Mouse (Mus musculus) E14TG2a.4 (cell line): ENCODE results near the gene H3f3a.
A peak's percentile ranks its signal among the peaks of the same experiment; 100 is the strongest.

Experiments used
- H3K27me3 ChIP-seq: 2 replicates; pipeline ENCODE4 v1.6.1; 2014; ENCODE audit warnings: low read length, control low read depth; ENCODE audit not compliant: insufficient read depth
- H3K36me3 ChIP-seq: 2 replicates; pipeline ENCODE4 v1.6.1; 2014; ENCODE audit warnings: low read length, control low read depth; ENCODE audit not compliant: insufficient read depth
- H3K4me1 ChIP-seq: replicated peaks from 2 replicates; pipeline ENCODE4 v1.6.1; 2014; ENCODE audit warnings: low read depth, low read length, control low read depth
- H3K4me3 ChIP-seq: replicated peaks from 2 replicates; pipeline ENCODE4 v1.5.1; 2014; ENCODE audit warnings: mild to moderate bottlenecking, low read length
- H3K9me3 ChIP-seq: 2 replicates; pipeline ENCODE4 v1.6.1; 2014; ENCODE audit warnings: low read length, control low read depth
- CTCF ChIP-seq: conservative IDR thresholded peaks from 2 replicates; pipeline ENCODE4 v1.5.1; 2014; ENCODE audit warnings: low read length
- NANOG ChIP-seq: IDR thresholded peaks from 2 replicates; pipeline ENCODE4 v1.6.1; 2014; ENCODE audit warnings: borderline replicate concordance, low read length, mixed read lengths
- POU5F1 ChIP-seq: IDR thresholded peaks from 2 replicates; pipeline ENCODE4 v1.6.1; 2014; ENCODE audit warnings: low read length, borderline replicate concordance

The H3f3a gene

DNA sequence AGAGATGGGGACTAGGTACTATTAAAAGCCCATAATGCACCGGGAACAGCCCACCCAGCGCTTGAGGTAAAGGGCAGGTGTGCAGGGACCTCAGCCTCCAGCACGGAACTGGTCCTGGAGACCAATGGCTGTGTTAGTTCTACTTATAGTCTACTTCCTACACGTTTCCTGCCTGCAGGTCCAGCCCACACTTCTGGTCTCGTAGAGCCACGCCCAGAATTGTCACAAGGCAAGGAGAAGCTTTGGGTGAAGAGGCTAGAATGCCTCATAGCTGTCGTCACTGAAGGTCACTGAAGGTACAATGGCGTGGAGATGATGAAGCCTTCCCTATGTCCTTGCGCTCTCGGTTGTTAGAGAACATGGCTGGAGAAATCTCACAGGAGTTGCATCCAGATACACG lies 16.0 kb upstream of the H3f3a start:
- Histone ChIP-seq H3K9me3 (no peaks in the 10 kb centered on the region), H3K4me3 (peak overlapping the region; percentile 64), H3K4me1 (peaks cover 25% of the 10 kb centered on the region), H3K36me3 (no peaks in the 10 kb centered on the region), H3K27me3 (peaks cover 44% of the 10 kb centered on the region)
- TF ChIP-seq NANOG: no peak

DNA sequence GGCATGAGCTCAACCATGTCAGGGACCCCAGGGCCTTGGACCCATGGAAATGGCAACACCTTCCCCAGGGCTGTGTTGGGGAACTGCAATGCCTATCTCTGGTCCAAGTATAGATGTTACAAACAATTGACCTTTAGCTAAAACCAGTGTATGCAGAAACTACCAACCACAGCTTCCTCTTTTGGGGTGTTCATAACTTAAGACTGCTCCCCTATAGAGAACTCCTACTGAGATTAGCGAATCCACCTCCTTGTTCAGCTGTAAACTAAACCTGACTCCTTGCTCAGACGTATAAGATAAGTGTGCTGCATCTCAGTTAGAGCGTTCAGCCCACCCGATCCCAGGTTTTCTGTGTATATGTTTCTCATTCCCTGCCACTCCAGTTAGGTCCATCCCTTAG lies 12.9 kb upstream of the H3f3a start:
- Histone ChIP-seq H3K27me3 (peaks cover 51% of the 10 kb centered on the region), H3K4me3 (no peak overlapping the region), H3K9me3 (no peaks in the 10 kb centered on the region), H3K36me3 (no peaks in the 10 kb centered on the region), H3K4me1 (peaks cover 25% of the 10 kb centered on the region)
- TF ChIP-seq NANOG (no peak), POU5F1 (no peak), CTCF (no peak)

DNA sequence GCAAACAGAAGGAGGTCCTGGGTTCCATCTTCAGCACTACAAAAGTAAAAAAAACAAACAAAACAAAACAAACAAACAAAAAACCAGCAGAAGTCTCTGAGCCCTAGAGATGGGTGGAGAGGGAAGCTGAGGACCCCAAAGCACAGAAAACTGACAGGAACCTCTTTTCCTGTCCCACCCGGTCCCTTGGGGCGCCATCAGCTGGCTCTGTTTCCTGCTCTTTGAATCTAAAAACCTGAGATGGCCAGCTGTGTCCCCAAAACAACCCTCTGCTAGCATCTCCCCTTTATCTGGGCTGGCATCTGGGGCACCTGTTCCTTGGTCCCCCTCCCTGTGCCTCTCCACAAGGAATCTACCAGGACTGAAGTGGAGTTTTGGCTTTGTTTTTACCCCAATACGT lies 11.0 kb upstream of the H3f3a start:
- Histone ChIP-seq H3K36me3 (no peaks in the 10 kb centered on the region), H3K9me3 (no peaks in the 10 kb centered on the region), H3K27me3 (peaks cover 35% of the 10 kb centered on the region), H3K4me1 (peaks cover 8% of the 10 kb centered on the region), H3K4me3 (no peak overlapping the region)
- TF ChIP-seq POU5F1 (no peak), CTCF (no peak), NANOG (no peak)

DNA sequence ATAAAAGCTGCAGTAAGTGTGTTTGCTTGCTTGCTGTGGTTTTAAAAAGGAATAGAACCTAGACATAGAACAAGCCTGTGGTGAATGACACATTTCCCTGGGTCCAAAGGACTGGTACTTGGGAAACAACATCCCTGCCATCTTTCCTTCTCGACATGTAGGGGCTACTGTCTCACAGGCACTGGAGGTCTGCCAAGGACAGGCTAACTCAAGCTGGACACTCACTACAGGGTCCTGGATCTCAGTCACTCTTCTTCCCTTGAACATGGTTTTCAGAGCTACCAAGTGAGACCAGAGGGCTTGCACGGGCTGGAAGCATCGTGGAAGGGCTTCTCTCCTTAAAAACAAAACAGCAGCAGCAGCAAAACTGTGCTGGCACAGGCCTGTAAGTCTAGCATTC lies 10.0 kb upstream of the H3f3a start:
- Histone ChIP-seq H3K4me3 (no peak overlapping the region), H3K4me1 (no peaks in the 10 kb centered on the region), H3K9me3 (no peaks in the 10 kb centered on the region), H3K27me3 (peaks cover 32% of the 10 kb centered on the region), H3K36me3 (no peaks in the 10 kb centered on the region)
- TF ChIP-seq NANOG (no peak), CTCF (no peak), POU5F1 (no peak)

DNA sequence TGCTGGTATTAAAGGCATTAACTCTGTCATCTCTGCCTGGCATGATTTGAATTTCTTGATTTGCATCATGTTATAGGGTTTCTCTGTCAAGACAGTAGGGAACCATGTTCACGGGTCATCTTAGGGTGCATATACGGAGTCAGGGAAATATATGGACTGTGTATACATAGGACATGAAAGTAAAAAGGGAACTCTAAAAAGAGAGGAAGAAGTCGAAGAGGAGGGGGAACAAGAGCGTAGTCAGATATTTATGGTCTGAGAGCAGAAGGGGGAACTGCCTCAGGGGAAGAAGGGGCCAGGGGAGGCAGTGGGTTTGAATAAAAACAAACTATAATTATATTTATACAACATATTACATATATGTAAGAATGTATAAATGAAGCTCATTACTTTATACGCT lies 8.5 kb upstream of the H3f3a start:
- Histone ChIP-seq H3K4me1 (peaks cover 13% of the 10 kb centered on the region), H3K27me3 (peaks cover 24% of the 10 kb centered on the region), H3K9me3 (no peaks in the 10 kb centered on the region), H3K4me3 (no peak overlapping the region), H3K36me3 (no peaks in the 10 kb centered on the region)
- TF ChIP-seq POU5F1: no peak
- TF ChIP-seq CTCF: no peak
- TF ChIP-seq NANOG: no peak

DNA sequence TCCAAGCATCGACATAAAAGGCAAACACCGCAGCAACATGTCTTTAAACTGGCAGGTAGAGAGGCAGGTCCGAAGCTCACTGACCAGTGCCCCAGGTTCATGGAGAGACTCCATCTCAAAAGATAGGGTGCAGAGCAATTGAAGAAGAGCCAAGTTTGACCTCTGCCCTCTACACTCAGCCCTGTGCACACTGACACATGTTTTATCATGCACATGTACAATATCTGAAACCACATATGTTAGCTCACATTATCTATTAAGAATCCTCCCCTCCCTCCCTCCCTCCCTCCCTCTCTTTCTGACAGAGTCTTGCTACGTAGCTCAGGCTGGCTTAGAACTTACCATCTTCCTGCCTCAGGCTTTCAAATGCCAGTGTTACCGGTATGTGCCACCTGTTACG lies 7.4 kb upstream of the H3f3a start:
- Histone ChIP-seq H3K4me1 (peaks cover 13% of the 10 kb centered on the region), H3K4me3 (no peak overlapping the region), H3K27me3 (peaks cover 18% of the 10 kb centered on the region), H3K9me3 (no peaks in the 10 kb centered on the region), H3K36me3 (no peaks in the 10 kb centered on the region)
- no peak for TF ChIP-seq CTCF
- no peak for TF ChIP-seq NANOG
- no peak for TF ChIP-seq POU5F1

DNA sequence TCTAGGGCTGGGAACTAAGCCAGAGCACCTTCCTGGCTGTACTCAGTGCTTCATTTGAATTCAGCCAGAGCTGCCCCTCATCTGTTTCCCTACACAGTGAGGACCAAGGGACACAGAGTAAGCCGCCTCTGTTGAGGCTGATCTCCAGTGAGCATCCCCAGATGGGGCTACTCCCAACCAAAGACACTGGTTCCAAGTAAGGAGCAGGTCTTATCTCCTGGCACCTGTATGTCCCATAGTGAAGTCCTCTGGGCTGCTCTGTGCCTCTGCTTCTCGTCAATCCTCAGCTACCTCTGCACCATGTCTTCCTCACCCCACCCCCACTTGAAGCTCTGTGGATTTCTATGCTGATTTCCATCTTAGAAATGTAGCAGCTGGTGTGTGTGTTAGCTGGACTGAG lies 4.3 kb upstream of the H3f3a start:
- H3K4me1 ChIP-seq: peaks cover 30% of the 10 kb centered on the region
- TF ChIP-seq CTCF: no peak
- TF ChIP-seq NANOG: no peak
- TF ChIP-seq POU5F1: no peak
- no peaks in the 10 kb centered on the region for H3K36me3 ChIP-seq
- H3K4me3 ChIP-seq: no peak overlapping the region
- H3K27me3 ChIP-seq: no peaks in the 10 kb centered on the region
- H3K9me3 ChIP-seq: no peaks in the 10 kb centered on the region

DNA sequence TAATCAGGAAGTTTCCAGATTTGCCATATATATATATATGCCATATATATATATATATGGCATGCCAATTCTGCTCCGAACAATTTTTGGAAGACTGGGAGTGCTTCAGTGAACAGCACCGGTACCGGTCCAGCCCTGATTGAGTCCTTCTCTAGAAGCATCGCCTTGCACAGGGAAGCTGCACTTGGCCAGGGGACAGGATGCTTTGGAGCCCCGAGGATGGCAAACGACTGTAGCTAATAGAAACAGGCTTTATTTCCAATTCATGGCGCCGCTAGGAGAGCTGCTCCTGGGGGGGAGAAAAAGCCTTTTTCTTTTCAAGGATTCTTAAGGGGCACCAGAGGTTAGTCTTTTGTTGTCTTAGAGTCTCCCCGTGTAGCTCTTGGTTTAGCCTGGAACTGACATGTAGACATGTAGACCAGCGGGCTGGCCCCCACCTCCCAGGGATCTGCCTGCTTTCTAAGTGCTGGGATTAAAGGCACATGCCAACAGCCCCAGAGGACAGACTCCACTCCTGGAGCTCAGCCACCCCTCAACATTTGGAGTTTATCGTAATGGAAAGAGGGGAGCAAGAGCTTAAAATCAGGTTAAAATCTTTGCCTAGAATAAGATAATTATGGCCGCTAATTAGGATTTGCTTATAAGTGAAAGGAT lies 1.8 kb upstream of the H3f3a start:
- H3K27me3 ChIP-seq: no peaks in the 10 kb centered on the region
- TF ChIP-seq POU5F1: no peak
- peaks cover 10% of the 10 kb centered on the region for H3K36me3 ChIP-seq
- no peaks in the 10 kb centered on the region for H3K9me3 ChIP-seq
- peaks cover 37% of the 10 kb centered on the region for H3K4me1 ChIP-seq
- H3K4me3 ChIP-seq: no peak overlapping the region

DNA sequence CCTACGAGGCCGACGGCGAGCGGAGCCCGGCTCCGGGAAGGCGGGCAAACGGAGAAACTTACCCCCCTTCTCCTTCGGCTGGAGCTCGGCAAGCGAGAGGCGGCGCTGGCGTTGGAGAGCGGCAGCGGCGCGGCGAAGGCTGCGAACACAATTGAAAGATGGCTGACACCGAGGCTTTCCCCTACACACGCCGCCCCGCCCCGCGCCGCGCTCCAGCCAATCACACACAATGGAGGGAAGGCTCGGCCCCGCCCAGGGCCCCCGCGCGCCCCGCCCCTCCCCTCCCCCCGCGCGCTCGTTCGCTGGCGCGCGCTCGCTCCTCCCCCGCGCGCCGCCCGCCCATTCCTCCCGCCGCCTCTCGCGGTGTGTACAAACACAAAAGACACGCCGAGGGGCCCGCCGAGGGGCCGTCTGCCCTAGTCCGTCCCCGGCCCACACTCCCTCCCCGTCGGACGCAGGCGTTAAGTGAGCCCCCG lies 296 bp downstream of the H3f3a start:
- Histone ChIP-seq H3K27me3 (no peaks in the 10 kb centered on the region), H3K9me3 (no peaks in the 10 kb centered on the region), H3K4me3 (peak overlapping the region; percentile 97), H3K36me3 (peaks cover 30% of the 10 kb centered on the region), H3K4me1 (peaks cover 56% of the 10 kb centered on the region)
- TF ChIP-seq NANOG (no peak), POU5F1 (no peak), CTCF (no peak)
